Mouse (Mus musculus) gonadal fat pad, adult 2 months (tissue): Measurements from ENCODE around the gene Ptcd1. TPM values are rescaled to one million over a fixed set of nuclear protein-coding genes. Genes with fewer than 3 reads are reported as not detected.
A peak's percentile ranks its signal among the peaks of the same experiment; 100 is the strongest.
"Not testable (repeated sequence)": the region's sequence is repeated elsewhere in the genome, so short reads cannot be mapped to it uniquely, and the experiment has no call there.

Experiments used
- DNase-seq: peaks from one replicate; pipeline ENCODE4 v3.0.0-alpha.2; 2012; ENCODE audit warnings: low read depth
- polyA plus RNA-seq: library from polyadenylated mRNA; depleted of rRNA; stranded (reverse); fragments of >200 nt; gene quantifications from 2 replicates; pipeline ENCODE4 v1.2.3, GENCODE M21; 2012; rRNA removed

Gene Ptcd1
- polyA plus RNA-seq: 15.8 and 17.7 TPM in 2 replicates

- peak; percentile 70 for DNase-seq
These were observed at the start of gene Ptcd1, which contains the start of gene Cpsf4 for GRCm38 (mm10) chr5:145166536-145167305. Gene Ptcd1, minus strand, starts transcription at chr5:145167108. Gene Cpsf4, plus strand, starts transcription at chr5:145167213.

DNA sequence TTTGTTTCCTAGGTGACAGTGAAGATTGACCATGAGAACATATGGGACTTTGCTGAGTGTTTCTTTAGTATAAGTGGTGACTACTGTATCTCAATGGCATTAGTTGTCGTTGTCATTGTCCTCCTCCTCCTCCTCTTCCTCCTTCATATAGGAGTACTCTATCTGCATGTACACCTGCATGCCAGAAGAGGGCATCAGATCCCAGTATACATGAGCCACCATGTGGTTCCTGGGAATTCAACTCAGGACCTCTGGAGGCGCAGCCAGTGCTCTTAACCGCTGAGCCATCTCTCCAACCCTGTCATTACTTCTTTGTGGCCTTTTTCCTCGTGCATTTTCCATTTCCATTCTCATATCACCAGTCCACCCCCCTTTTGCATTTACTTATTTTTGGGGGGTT, 47.8 kb upstream of the Ptcd1 start:
- DNase-seq: no peak

DNA sequence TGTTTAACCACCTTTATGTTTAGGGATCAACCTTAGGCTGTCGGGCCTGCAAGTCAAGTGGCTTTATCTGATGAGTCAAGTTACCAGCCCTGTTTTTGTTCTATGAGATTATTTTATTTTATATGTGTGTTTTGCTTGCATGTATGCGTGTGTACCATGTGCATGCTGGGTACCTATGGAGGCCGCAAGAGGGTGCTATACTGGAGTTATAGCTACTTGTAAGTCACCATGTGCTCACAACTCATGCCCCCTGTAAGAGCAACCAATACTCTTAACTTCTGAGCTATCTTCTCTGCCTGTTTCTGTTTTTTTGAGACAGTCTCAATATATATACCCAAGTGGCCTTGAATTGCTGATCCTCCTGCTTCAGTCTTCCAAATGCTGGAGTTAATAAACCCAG, 46.6 kb upstream of the Ptcd1 start:
- DNase-seq: no peak

- no peak for DNase-seq
These were observed 45.3 kb upstream of the Ptcd1 start for GRCm38 (mm10) chr5:145212216-145212615.

DNA sequence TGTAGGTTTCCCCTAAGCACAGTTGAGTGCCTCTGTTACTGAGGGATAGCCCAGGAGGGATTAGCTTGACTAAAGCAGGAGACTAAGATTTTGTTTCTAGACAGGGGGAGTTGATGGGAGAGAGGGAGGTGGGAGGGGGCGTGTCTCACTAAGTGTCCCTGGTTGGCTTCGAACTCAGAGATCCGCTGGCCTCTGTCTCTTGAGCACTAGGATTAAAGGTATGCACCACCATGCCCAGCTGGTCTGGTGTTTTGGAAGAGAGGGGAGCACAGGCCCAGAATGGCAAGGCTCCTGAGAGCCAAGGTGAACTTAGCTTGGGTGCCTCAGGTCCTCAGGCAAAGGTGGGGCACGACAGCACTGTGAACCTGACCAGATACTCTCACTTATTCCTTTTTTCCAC, 44.4 kb upstream of the Ptcd1 start:
- no peak for DNase-seq

GRCm38 (mm10) chr5:145208391-145208790, 41.5 kb upstream of the Ptcd1 start:
- not testable (repeated sequence) for DNase-seq

DNA sequence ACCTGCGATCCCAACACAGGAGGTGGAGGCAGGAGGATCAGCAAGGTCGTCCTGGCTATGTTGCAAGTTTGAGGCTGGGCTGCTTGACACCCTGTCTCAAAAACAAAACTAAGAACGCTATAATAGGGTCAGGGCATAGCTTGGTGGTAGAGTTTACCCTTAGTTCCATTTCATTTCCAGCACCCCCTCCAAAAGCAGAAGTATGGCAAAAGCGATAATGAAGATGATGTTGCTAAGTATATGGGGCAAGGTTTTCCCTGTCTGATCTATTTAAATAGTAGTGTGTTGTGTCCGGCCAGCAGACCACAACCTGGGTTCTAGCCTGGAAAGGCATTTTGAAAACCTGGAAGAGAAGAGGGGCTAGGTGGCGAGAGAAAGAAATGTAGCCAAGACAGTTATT, 41.0 kb upstream of the Ptcd1 start:
- DNase-seq: no peak

DNA sequence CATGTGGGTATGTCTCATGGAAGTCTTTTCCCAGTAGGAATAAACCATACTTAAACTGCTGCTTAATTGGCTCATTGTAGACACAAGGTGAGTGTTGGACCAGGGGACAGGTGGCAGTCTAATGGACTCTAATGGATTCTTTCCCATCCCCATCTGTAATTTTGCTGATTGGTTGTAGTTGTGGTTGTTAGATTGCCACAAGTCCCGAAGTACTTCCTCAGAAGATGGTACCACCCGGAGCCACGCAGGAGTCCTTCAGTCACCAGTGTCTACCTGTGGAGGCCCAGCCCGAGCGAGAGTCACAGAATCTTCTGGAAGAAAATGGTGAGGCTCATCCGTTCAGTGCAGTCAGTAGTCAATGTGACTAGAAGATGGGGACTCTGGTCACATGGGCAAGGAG, 40.5 kb upstream of the Ptcd1 start:
- DNase-seq: no peak

- no peak for DNase-seq
These were observed 38.1 kb upstream of the Ptcd1 start for GRCm38 (mm10) chr5:145205041-145205440.

DNA sequence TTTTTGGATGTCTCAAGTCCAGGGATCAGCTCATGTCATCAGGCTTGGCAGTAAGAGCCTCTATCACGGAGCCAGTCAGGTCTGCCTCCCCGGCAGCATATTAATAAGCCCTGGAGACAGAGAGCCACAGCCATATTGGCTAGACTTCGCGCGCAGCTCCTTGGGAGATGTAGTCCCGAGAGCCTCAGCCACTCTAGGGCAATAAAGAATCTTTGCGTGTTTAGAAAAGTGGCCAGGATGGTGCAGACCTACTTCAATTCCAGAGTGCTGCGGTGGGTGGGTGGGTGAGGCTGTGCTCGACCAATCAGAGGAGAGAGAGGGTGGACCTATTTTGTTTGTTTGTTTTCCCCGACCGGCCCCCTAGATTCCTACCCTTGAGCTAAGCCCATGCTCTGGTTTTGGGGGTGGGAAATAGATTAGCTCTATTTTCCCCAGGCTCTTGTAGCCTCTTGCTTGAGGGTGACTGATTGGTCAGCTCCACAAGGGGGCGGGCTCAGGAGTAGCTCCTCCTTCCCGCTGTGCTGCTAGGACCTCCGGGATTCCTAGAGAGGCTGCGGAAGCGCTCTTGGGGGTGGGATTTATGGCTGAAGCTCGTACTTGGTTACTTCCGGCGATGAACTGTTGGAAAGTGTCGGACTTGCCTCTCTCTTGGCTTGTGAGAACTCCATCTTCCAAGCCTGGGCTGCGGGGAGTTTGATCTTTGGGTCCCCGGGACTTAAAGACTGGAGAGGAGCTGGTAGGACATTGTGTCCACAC, 37.2 kb upstream of the Ptcd1 start, which contains the start of gene Zkscan5:
Gene Zkscan5, plus strand, starts transcription at position 627 of the 756 bp plus-strand sequence.
- peak; percentile 76 for DNase-seq

GRCm38 (mm10) chr5:145202446-145202845, 35.5 kb upstream of the Ptcd1 start:
- DNase-seq: no peak

DNA sequence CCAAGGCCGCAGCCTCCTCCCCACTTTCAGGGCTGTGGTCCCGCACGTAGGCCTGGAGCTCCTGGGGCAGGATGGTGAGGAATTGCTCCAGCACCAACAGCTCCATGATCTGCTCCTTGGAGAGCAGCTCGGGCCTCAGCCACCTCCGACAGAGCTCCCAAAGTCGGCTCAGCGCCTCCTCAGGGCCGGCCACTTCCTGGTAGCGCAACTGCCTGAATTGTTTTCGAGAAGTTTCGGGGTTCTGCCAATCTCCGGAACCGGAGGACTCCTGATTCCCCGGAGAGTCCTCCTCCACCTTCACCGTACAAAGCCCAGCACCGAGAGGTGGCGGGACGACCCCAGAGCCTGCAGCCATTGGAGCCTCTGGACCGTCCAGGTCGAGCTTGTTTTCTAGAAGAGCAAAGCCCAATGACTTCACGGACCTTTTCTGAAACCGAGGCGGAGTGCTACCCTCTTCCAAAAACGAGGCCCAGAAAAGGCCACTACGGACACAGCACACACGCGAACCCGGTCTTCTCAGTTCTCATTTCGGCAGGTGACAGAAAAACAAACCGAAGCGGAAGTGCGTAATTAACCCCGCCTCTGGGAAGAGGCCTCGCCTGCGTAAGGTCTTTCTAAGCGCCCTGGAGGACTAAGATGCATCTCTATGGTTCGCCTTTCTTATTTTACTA, 34.5 kb upstream of the Ptcd1 start, which contains the start of gene Zkscan14:
Gene Zkscan14, minus strand, starts transcription at position 548 of the 671 bp plus-strand sequence.
- no peak for DNase-seq

- no peak for DNase-seq
These were observed 33.5 kb upstream of the Ptcd1 start for GRCm38 (mm10) chr5:145200387-145200786.

- DNase-seq: no peak
These were observed 25.1 kb upstream of the Ptcd1 start, which contains the start of gene Atp5j2 for GRCm38 (mm10) chr5:145191962-145192361. Gene Atp5j2, minus strand, starts transcription at chr5:145192062.

DNA sequence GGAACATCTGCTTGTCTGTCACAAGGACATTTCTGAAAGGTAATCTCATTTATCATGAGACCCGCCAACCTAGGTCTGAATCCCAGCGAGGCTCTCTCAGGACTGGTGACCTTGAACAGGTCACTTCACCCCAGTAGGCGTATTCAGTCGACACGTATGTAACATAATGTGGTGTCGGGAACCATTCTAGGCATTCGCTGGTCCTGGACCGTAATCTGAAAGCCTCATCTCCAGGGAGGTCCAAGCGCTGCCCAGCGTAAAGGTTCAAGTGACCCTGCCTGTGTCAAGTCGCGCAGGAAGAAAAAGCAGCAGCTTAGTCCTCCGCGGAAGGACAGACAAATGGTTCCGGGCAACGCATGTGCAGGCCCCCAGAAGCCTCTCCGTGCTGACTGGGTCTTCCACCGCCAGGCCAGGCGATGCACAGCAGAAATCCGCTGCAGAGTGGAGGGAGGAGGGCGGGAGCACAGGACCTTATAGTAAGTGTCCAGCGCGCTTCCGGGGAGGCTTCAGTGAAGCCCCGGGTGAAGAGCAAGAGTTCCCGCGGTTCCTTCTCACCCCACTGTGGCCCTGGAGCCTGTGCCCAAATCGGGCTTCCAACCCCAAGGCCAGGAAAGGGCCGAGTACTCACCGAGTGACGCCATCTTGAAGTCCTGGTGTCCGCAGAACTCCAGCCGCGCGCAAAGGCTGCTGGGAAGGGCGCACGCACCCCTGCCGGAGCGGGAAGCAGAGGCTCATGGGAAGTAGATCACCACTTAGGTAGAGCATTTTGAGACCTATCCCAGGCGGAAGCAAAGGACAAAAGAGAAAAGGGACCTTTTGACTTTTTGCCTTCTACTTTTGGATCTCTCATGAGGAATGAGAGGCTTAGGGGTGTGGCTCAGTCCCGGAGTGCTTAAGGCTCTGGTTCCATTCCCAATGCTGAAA, 24.2 kb upstream of the Ptcd1 start:
- no peak for DNase-seq

GRCm38 (mm10) chr5:145190373-145190772, 23.5 kb upstream of the Ptcd1 start:
- no peak for DNase-seq

DNA sequence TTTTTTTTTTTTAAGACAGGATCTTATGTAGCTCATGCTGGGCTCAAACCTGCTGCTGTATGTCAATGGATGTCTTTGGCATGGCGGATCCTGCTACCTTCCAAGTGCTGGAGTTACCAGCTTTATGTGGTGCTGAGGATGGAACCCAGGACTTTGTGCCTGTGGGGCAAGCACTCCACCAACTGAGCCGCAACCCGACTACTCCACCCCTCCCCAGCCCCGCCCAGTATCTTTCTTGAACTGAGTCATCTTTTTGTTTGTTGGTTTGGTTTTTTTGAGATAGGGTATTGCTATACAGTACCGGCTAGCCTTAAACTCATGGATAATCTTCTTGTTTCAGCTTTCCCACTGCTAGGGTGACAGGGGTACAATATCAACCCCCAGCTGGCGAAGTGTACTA, 22.5 kb upstream of the Ptcd1 start:
- DNase-seq: no peak

DNA sequence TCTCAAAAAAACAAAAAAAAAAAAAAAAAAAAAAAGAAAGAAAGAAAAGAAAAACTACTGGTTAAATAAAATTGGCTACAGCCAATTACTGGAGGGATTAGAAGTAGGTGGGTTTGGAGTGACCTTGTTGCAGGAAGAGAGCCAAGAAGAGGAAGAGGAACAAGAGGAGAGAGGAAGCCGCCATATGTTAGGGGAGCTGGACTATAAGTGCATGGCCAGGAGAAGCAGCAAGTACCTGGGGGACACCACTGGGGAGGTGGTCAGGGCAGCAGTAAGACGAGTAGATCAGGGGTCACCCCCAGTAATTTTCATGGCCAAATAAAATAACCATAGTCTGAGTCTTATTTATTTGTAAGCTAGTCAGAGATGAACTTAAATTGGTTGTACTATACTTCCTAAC, 18.3 kb upstream of the Ptcd1 start:
- DNase-seq: no peak

- DNase-seq: no peak
These were observed 11.6 kb upstream of the Ptcd1 start for GRCm38 (mm10) chr5:145178461-145178980.

- DNase-seq: no peak
These were observed 376 bp upstream of the Ptcd1 start for GRCm38 (mm10) chr5:145167306-145167661.

GRCm38 (mm10) chr5:145165184-145165583, 1.7 kb downstream of the Ptcd1 start:
- DNase-seq: no peak
